18 mouse cellular contexts compared by ENCODE assay signal in the genomic region with DNA sequence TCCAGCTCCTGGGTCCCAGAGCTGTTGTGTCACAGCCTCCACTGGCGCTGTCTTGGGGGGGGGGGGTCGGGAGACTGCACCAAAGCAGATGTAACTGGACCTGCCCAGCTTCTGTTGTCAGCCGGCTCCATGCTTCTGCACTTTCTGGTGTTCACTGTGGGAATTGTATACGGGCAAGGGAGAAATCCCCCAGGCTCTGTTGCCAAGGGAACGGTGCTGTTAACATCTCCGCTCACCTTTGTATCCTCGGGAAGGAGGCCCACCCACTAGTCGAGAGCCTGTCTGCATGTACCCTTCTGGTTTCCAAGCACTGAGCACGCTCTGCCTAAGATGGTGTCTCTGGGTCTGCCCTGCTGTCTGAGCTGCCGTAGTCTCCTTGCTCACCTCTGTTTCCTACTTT. TPM values are rescaled to one million over a fixed set of nuclear protein-coding genes. Genes with fewer than 3 reads are reported as not detected.
DNase-seq lines count a peak whose midpoint lies in the region; ATAC-seq and TF ChIP-seq lines count a peak whose summit lies in the region.
"Had no signal": no experiment of that assay in that cellular context is flagged by ENCODE, and none has a peak within 500 bp of the region (broad histone marks: within the 10 kb centered on the region; RNA-seq: fewer than 3 reads in every experiment).

No protein-coding gene starts in this region.

- H3K4me1 ChIP-seq in midbrain, embryonic 14.5 days (ENCODE audit: control insufficient read depth, insufficient read depth, low read length) = no peaks in the 10 kb centered on the region
- H3K4me1 ChIP-seq in midbrain, embryonic 10.5 days = peaks cover 9% of the 10 kb centered on the region
- 0 out of 2 replicates have a peak, but pooled peaks cover 5% of the 10 kb centered on the region for H3K4me1 ChIP-seq in forebrain, embryonic 12.5 days
- H3K4me1 ChIP-seq in olfactory bulb, adult 2 months (ENCODE audit: control insufficient read depth, insufficient read depth, low read length) = peaks cover 23% of the 10 kb centered on the region
- H3K4me1 ChIP-seq: embryonic facial prominence, embryonic 13.5 days had no signal

- no peak for ATAC-seq in midbrain, embryonic 14.5 days (ENCODE audit: low FRiP score, low TSS enrichment)
- ATAC-seq in forebrain, embryonic 12.5 days (ENCODE audit: low FRiP score) = peak; percentile 33; the same call in 1 of the 2 replicates
- ATAC-seq: intestine, embryonic 16.5 days had no signal

- H3K4me2 ChIP-seq in midbrain, embryonic 14.5 days (ENCODE audit: low read length) = no peak overlapping the region
- H3K4me2 ChIP-seq in forebrain, embryonic 12.5 days = no peak overlapping the region
- H3K4me2 ChIP-seq: embryonic facial prominence, embryonic 13.5 days; heart, embryonic 12.5 days; lung, embryonic 14.5 days had no signal

- H3K27me3 ChIP-seq in midbrain, embryonic 14.5 days (ENCODE audit: control insufficient read depth, insufficient read depth, low read length) = no peaks in the 10 kb centered on the region
- no peaks in the 10 kb centered on the region for H3K27me3 ChIP-seq in midbrain, embryonic 10.5 days (ENCODE audit: low read depth, poor library complexity, severe bottlenecking)
- H3K27me3 ChIP-seq in forebrain, embryonic 12.5 days = no peaks in the 10 kb centered on the region
- H3K27me3 ChIP-seq: embryonic facial prominence, embryonic 13.5 days; heart, embryonic 12.5 days had no signal

- TF ChIP-seq POLR2A in olfactory bulb, adult 2 months (IDR thresholded peaks at IDR 0.05; ENCODE audit: insufficient read depth, low read depth, low read length) = no peak

- H3K9ac ChIP-seq in midbrain, embryonic 14.5 days (replicated peaks; ENCODE audit: low read length) = no peak overlapping the region
- H3K9ac ChIP-seq in forebrain, embryonic 12.5 days = no peak overlapping the region
- H3K9ac ChIP-seq: embryonic facial prominence, embryonic 13.5 days; heart, embryonic 12.5 days; lung, embryonic 14.5 days had no signal

- H3K9me3 ChIP-seq in midbrain, embryonic 14.5 days (ENCODE audit: control insufficient read depth, low read length) = no peaks in the 10 kb centered on the region
- H3K9me3 ChIP-seq in midbrain, embryonic 10.5 days (replicated peaks) = no peaks in the 10 kb centered on the region
- no peaks in the 10 kb centered on the region for H3K9me3 ChIP-seq in forebrain, embryonic 12.5 days
- H3K9me3 ChIP-seq: embryonic facial prominence, embryonic 13.5 days; heart, embryonic 12.5 days had no signal

- H3K27ac ChIP-seq in midbrain, embryonic 14.5 days (replicated peaks; ENCODE audit: low read depth, low read length) = no peak overlapping the region; the same call in 1 of the 2 replicates
- H3K27ac ChIP-seq in midbrain, embryonic 10.5 days (replicated peaks) = no peak overlapping the region
- no peak overlapping the region for H3K27ac ChIP-seq in forebrain, embryonic 12.5 days
- H3K27ac ChIP-seq in olfactory bulb, adult 2 months (ENCODE audit: insufficient read depth, low read depth, low read length) = peak overlapping the region; percentile 27; the same call in 1 of the 2 replicates
- H3K27ac ChIP-seq: embryonic facial prominence, embryonic 13.5 days had no signal

- WGBS in midbrain, embryonic 14.5 days = 34% methylated on average over 10 of the region's 10 CpGs
- 55% methylated on average over 10 of the region's 10 CpGs for WGBS in midbrain, embryonic 10.5 days
- WGBS in forebrain, embryonic 12.5 days = 38% methylated on average over 10 of the region's 10 CpGs
- WGBS in olfactory bulb, adult 2 months = 38% methylated on average over 10 of the region's 10 CpGs

- DNase-seq in embryo, embryonic 11 days = peak; percentile 15
- no peak for DNase-seq in embryo, embryonic 10 days (ENCODE audit: low spot score)
- peak; percentile 47 for DNase-seq in midbrain, embryonic 14.5 days
- no peak for DNase-seq in midbrain, embryonic 10.5 days (ENCODE audit: low spot score)
- DNase-seq in c-Kit-positive CD71-positive TER-119-positive erythroid progenitor cells, embryonic 14.5 days (ENCODE audit: low spot score) = no peak
- no peak for DNase-seq in lung, postnatal 25 days (ENCODE audit: low spot score)
- DNase-seq: adrenal gland, adult 2 months; cerebellum, adult 8-10 months; gastrocnemius, postnatal 10 days; heart, postnatal 4 days; kidney, postnatal 10 days; lung, embryonic 14.5 days had no signal

- peaks cover 96% of the 10 kb centered on the region for H3K36me3 ChIP-seq in midbrain, embryonic 14.5 days (ENCODE audit: control insufficient read depth, insufficient read depth, low read length)
- peaks cover 99% of the 10 kb centered on the region for H3K36me3 ChIP-seq in midbrain, embryonic 10.5 days
- peaks cover 96% of the 10 kb centered on the region for H3K36me3 ChIP-seq in forebrain, embryonic 12.5 days (replicated peaks)

- TF ChIP-seq CTCF in olfactory bulb, adult 2 months (IDR thresholded peaks at IDR 0.05; ENCODE audit: insufficient read depth, low read depth, low read length) = no peak

- H3K4me3 ChIP-seq in midbrain, embryonic 14.5 days (replicated peaks; ENCODE audit: low read depth, low read length) = no peak overlapping the region
- H3K4me3 ChIP-seq in midbrain, embryonic 10.5 days = no peak overlapping the region
- H3K4me3 ChIP-seq in forebrain, embryonic 12.5 days (replicated peaks) = no peak overlapping the region
- H3K4me3 ChIP-seq in olfactory bulb, adult 2 months (ENCODE audit: insufficient read depth, low read depth, low read length) = no peak overlapping the region
- H3K4me3 ChIP-seq: embryonic facial prominence, embryonic 13.5 days; heart, embryonic 12.5 days; myocyte had no signal

RNA-seq across cellular contexts. Expression of gene Iffo2, which starts 43.3 kb away (rescaled TPM):
- polyA plus RNA-seq in midbrain, embryonic 14.5 days (2014; fragmentation: Nextera tagmentation; extraction: Ambion mirVana) = 5.2 and 6.2 TPM in 2 replicates
- 3.3 and 3.5 TPM in 2 replicates for polyA plus RNA-seq in midbrain, embryonic 10.5 days (2016; fragmentation: Nextera tagmentation; extraction: Ambion mirVana)
- polyA plus RNA-seq in forebrain, embryonic 12.5 days (2016; fragmentation: Nextera tagmentation; extraction: Ambion mirVana) = 3.3 and 4.5 TPM in 2 replicates
- not detected in 2 replicates for polyA plus RNA-seq in olfactory bulb, adult 2 months (2012; ENCODE audit: insufficient read depth, insufficient read length, low replicate concordance, missing spikeins)

Comparison
In these comparisons a context has a peak if more than half of its experiments do, and no peak if none do; other contexts are left out.
1. DNase-seq: peak in embryo, embryonic 11 days (single experiment) and midbrain, embryonic 14.5 days (single experiment); none in embryo, embryonic 10 days (single experiment), midbrain, embryonic 10.5 days (single experiment), c-Kit-positive CD71-positive TER-119-positive erythroid progenitor cells, embryonic 14.5 days (single experiment) and lung, postnatal 25 days (single experiment).